Mouse (Mus musculus): ENCODE results near the gene Mst1. TPM values are rescaled to one million over a fixed set of nuclear protein-coding genes. Genes with fewer than 3 reads are reported as not detected.

Mst1 gene
- polyA plus RNA-seq, 1 experiment, result 0.08 TPM

- TF ChIP-seq CTCF (IDR thresholded peaks at IDR 0.05; ENCODE audit: borderline replicate concordance, extremely low read depth, insufficient read depth, insufficient read length), result no peak
- TF ChIP-seq POLR2A (IDR thresholded peaks at IDR 0.05; ENCODE audit: borderline replicate concordance, extremely low read depth, insufficient read depth, insufficient read length, poor library complexity, severe bottlenecking), result no peak
- DNase-seq (ENCODE audit: low read depth), result no peak
These were observed 21.9 kb upstream of the Mst1 start for GRCm38 (mm10) chr9:108058291-108058690.

GRCm38 (mm10) chr9:108062142-108062541 is 18.1 kb upstream of the Mst1 start:
- TF ChIP-seq POLR2A (IDR thresholded peaks at IDR 0.05; ENCODE audit: borderline replicate concordance, extremely low read depth, insufficient read depth, insufficient read length, poor library complexity, severe bottlenecking), result no peak
- TF ChIP-seq CTCF (IDR thresholded peaks at IDR 0.05; ENCODE audit: borderline replicate concordance, extremely low read depth, insufficient read depth, insufficient read length), result no peak
- no peak for DNase-seq (ENCODE audit: low read depth)

- no peak for DNase-seq (ENCODE audit: low read depth)
- TF ChIP-seq CTCF (IDR thresholded peaks at IDR 0.05; ENCODE audit: borderline replicate concordance, extremely low read depth, insufficient read depth, insufficient read length), result no peak
These were observed 16.9 kb upstream of the Mst1 start for GRCm38 (mm10) chr9:108063361-108063760.

- DNase-seq (ENCODE audit: low read depth), result peak; percentile 55
- TF ChIP-seq POLR2A (IDR thresholded peaks at IDR 0.05; ENCODE audit: borderline replicate concordance, extremely low read depth, insufficient read depth, insufficient read length, poor library complexity, severe bottlenecking) (no peak), CTCF (IDR thresholded peaks at IDR 0.05; ENCODE audit: borderline replicate concordance, extremely low read depth, insufficient read depth, insufficient read length) (peak; percentile 75)
These were observed 14.7 kb upstream of the Mst1 start for GRCm38 (mm10) chr9:108065491-108066011.

GRCm38 (mm10) chr9:108067199-108067598 is 13.0 kb upstream of the Mst1 start:
- TF ChIP-seq CTCF (IDR thresholded peaks at IDR 0.05; ENCODE audit: borderline replicate concordance, extremely low read depth, insufficient read depth, insufficient read length) (no peak), POLR2A (IDR thresholded peaks at IDR 0.05; ENCODE audit: borderline replicate concordance, extremely low read depth, insufficient read depth, insufficient read length, poor library complexity, severe bottlenecking) (no peak)
- no peak for DNase-seq (ENCODE audit: low read depth)

- TF ChIP-seq POLR2A (IDR thresholded peaks at IDR 0.05; ENCODE audit: borderline replicate concordance, extremely low read depth, insufficient read depth, insufficient read length, poor library complexity, severe bottlenecking) (no peak), CTCF (IDR thresholded peaks at IDR 0.05; ENCODE audit: borderline replicate concordance, extremely low read depth, insufficient read depth, insufficient read length) (peak; percentile 89)
- peak; percentile 91 for DNase-seq (ENCODE audit: low read depth)
These were observed 12.3 kb upstream of the Mst1 start for GRCm38 (mm10) chr9:108067900-108068299.

GRCm38 (mm10) chr9:108069007-108069406 is 11.2 kb upstream of the Mst1 start:
- no peak for DNase-seq (ENCODE audit: low read depth)
- TF ChIP-seq CTCF (IDR thresholded peaks at IDR 0.05; ENCODE audit: borderline replicate concordance, extremely low read depth, insufficient read depth, insufficient read length), result no peak

- DNase-seq (ENCODE audit: low read depth), result no peak
- no peak for TF ChIP-seq CTCF (IDR thresholded peaks at IDR 0.05; ENCODE audit: borderline replicate concordance, extremely low read depth, insufficient read depth, insufficient read length)
- TF ChIP-seq POLR2A (IDR thresholded peaks at IDR 0.05; ENCODE audit: borderline replicate concordance, extremely low read depth, insufficient read depth, insufficient read length, poor library complexity, severe bottlenecking), result no peak
These were observed 10.7 kb upstream of the Mst1 start for GRCm38 (mm10) chr9:108069529-108069928.

- DNase-seq (ENCODE audit: low read depth), result no peak
- TF ChIP-seq POLR2A (IDR thresholded peaks at IDR 0.05; ENCODE audit: borderline replicate concordance, extremely low read depth, insufficient read depth, insufficient read length, poor library complexity, severe bottlenecking), result no peak
- TF ChIP-seq CTCF (IDR thresholded peaks at IDR 0.05; ENCODE audit: borderline replicate concordance, extremely low read depth, insufficient read depth, insufficient read length), result no peak
These were observed 8.4 kb upstream of the Mst1 start for GRCm38 (mm10) chr9:108071801-108072200.

GRCm38 (mm10) chr9:108072481-108072924 is 7.7 kb upstream of the Mst1 start:
- peak; percentile 40 for DNase-seq (ENCODE audit: low read depth)
- no peak for TF ChIP-seq CTCF (IDR thresholded peaks at IDR 0.05; ENCODE audit: borderline replicate concordance, extremely low read depth, insufficient read depth, insufficient read length)
- no peak for TF ChIP-seq POLR2A (IDR thresholded peaks at IDR 0.05; ENCODE audit: borderline replicate concordance, extremely low read depth, insufficient read depth, insufficient read length, poor library complexity, severe bottlenecking)

GRCm38 (mm10) chr9:108073141-108073930 is 6.9 kb upstream of the Mst1 start:
- peak; percentile 21 for DNase-seq (ENCODE audit: low read depth)
- TF ChIP-seq CTCF (IDR thresholded peaks at IDR 0.05; ENCODE audit: borderline replicate concordance, extremely low read depth, insufficient read depth, insufficient read length) (no peak), POLR2A (IDR thresholded peaks at IDR 0.05; ENCODE audit: borderline replicate concordance, extremely low read depth, insufficient read depth, insufficient read length, poor library complexity, severe bottlenecking) (no peak)

GRCm38 (mm10) chr9:108082549-108082948 is 2.3 kb downstream of the Mst1 start:
- DNase-seq (ENCODE audit: low read depth), result no peak
- TF ChIP-seq POLR2A (IDR thresholded peaks at IDR 0.05; ENCODE audit: borderline replicate concordance, extremely low read depth, insufficient read depth, insufficient read length, poor library complexity, severe bottlenecking) (no peak), CTCF (IDR thresholded peaks at IDR 0.05; ENCODE audit: borderline replicate concordance, extremely low read depth, insufficient read depth, insufficient read length) (no peak)

All from brain, embryonic 14.5 days (tissue).